Mouse (Mus musculus): ENCODE measurements around the gene Wdr45. TPM values are rescaled to one million over a fixed set of nuclear protein-coding genes. Genes with fewer than 3 reads are reported as not detected.
"Not testable (repeated sequence)": the region's sequence is repeated elsewhere in the genome, so short reads cannot be mapped to it uniquely, and the experiment has no call there.

Wdr45 gene
- polyA plus RNA-seq, 3 experiments from 2014 or later = 39.0 to 53.6 (median 47.3) TPM

- ATAC-seq = peak; percentile 95
Observed at GRCm38 (mm10) chrX:7721514-7722281, 7.6 kb downstream of the Wdr45 start, which contains the start of gene Gm45208. Gene Gm45208 (plus strand): TSS chrX:7722245.

- no peak for ATAC-seq
Observed at GRCm38 (mm10) chrX:7722282-7722611, 8.1 kb downstream of the Wdr45 start.

GRCm38 (mm10) chrX:7722691-7723090 is 8.6 kb downstream of the Wdr45 start:
- ATAC-seq = no peak

- no peak for ATAC-seq
Observed at GRCm38 (mm10) chrX:7724135-7724534, 10.0 kb downstream of the Wdr45 start.

- no peak for ATAC-seq
Observed at GRCm38 (mm10) chrX:7725841-7726240, 11.7 kb downstream of the Wdr45 start.

GRCm38 (mm10) chrX:7727176-7727575 is 13.0 kb downstream of the Wdr45 start:
- ATAC-seq = no peak

GRCm38 (mm10) chrX:7728215-7728921 is 14.2 kb downstream of the Wdr45 start, which contains the start of gene Praf2:
Gene Praf2 (plus strand): TSS chrX:7728439.
- ATAC-seq = peak; percentile 98

GRCm38 (mm10) chrX:7728922-7729265 is 14.8 kb downstream of the Wdr45 start:
- ATAC-seq = no peak

GRCm38 (mm10) chrX:7733571-7734156 is 19.5 kb downstream of the Wdr45 start:
- peak; percentile 90 for ATAC-seq

GRCm38 (mm10) chrX:7739336-7740081 is 25.4 kb downstream of the Wdr45 start:
- no peak for ATAC-seq

GRCm38 (mm10) chrX:7740082-7740819 is 26.1 kb downstream of the Wdr45 start:
- ATAC-seq = no peak

- ATAC-seq = no peak
Observed at GRCm38 (mm10) chrX:7741103-7741502, 27.0 kb downstream of the Wdr45 start.

- no peak for ATAC-seq
Observed at GRCm38 (mm10) chrX:7743470-7743869, 29.3 kb downstream of the Wdr45 start.

GRCm38 (mm10) chrX:7744940-7745339 is 30.8 kb downstream of the Wdr45 start:
- ATAC-seq = no peak

- ATAC-seq = no peak
Observed at GRCm38 (mm10) chrX:7745429-7745828, 31.3 kb downstream of the Wdr45 start.

GRCm38 (mm10) chrX:7750432-7751116 is 36.4 kb downstream of the Wdr45 start, which contains the start of gene Ccdc120:
Gene Ccdc120 (minus strand): TSS chrX:7750905.
- no peak for ATAC-seq

GRCm38 (mm10) chrX:7753627-7754026 is 39.5 kb downstream of the Wdr45 start:
- not testable (repeated sequence) for ATAC-seq

- peak; percentile 95 for ATAC-seq
Observed at GRCm38 (mm10) chrX:7762137-7762920, 48.2 kb downstream of the Wdr45 start, which contains the start of gene Tfe3. Gene Tfe3 (plus strand): TSS chrX:7762560.

- no peak for ATAC-seq
Observed at GRCm38 (mm10) chrX:7762921-7763197, 48.7 kb downstream of the Wdr45 start.

- ATAC-seq = no peak
Observed at GRCm38 (mm10) chrX:7763631-7764393, 49.7 kb downstream of the Wdr45 start.
